8 mouse cellular contexts compared by ENCODE assay signal in the genomic region with DNA sequence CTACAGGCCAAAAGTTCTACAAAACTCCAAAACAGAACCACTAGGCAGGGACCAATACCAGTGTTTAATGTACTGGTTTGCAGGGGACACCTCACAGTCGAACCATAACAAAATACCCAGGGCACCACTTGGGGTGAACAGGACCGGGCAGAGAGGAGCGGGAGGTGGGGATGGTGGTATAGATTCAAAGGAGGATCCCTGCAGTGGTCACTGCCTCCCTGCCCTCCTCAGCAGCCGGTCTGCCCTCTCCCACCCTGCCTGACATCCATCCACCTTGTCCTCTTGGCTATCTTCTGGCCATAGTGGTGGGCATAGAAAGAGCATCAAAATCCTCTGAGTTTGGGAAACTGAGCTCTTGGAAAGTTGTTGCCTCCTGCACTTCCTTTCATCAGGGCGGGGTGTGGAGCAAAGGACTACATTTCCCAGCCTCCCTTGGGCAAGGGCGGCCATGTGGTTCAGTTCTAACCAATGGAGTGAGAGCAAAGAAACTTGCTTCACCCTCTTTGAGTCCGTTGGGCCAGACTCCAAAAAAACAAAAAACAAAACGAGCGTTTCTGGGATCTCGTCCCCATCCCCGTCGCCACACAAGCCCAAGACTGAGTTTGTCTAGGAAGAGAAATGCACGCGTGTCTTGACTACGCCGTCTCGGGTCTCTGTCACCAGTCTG. TPM values are rescaled to one million over a fixed set of nuclear protein-coding genes. Genes with fewer than 3 reads are reported as not detected.
DNase-seq lines count a peak whose midpoint lies in the region; ATAC-seq and TF ChIP-seq lines count a peak whose summit lies in the region.

No protein-coding gene starts in this region.

- H3K9me3 ChIP-seq in forebrain, embryonic 16.5 days (ENCODE audit: control insufficient read depth, low read length): no peaks in the 10 kb centered on the region
- no peaks in the 10 kb centered on the region for H3K9me3 ChIP-seq in hindbrain, embryonic 10.5 days

- peak in 1 of 2 experiments; percentile 53 for DNase-seq in left cerebral cortex, adult 2 months (ENCODE audit: extremely low spot score in 1 of 2, low spot score in 2 of 2)
- DNase-seq in left cerebral cortex, adult 8-10 months (ENCODE audit: low spot score in 2 of 2): no peak
- DNase-seq in cerebellum, adult 11-12 months: peak; percentile 45
- peak; percentile 68 for DNase-seq in hindbrain, embryonic 10.5 days (ENCODE audit: low spot score)
- DNase-seq in left cerebral cortex, postnatal 10 days (ENCODE audit: extremely low spot score in 1 of 2, low spot score in 2 of 2): peak; percentile 46 to 60
- peak in 1 of 2 experiments; percentile 34 for DNase-seq in spleen, adult 2 months (ENCODE audit: low read depth in 1 of 2, low spot score in 2 of 2)

- intact Hi-C loops in left cerebral cortex, adult 2 months (cut with DNase I): loop anchor here (5.0 kb wide), 1 partner anchor 85 kb away; no protein-coding TSS in a partner anchor
- intact Hi-C loops in left cerebral cortex, postnatal 10 days (cut with DNase I): loop anchor here (5.0 kb wide), 1 partner anchor 105 kb away; no protein-coding TSS in a partner anchor

- WGBS in forebrain, embryonic 16.5 days: 2% methylated on average over 17 of the region's 17 CpGs
- WGBS in hindbrain, embryonic 10.5 days: 2% methylated on average over 17 of the region's 17 CpGs
- 13% methylated on average over 17 of the region's 17 CpGs for WGBS in macrophage (ENCODE audit: missing documents)
- WGBS in spleen, adult 2 months: 13% methylated on average over 17 of the region's 17 CpGs

- peaks cover 7% of the 10 kb centered on the region for H3K4me1 ChIP-seq in forebrain, embryonic 16.5 days (replicated peaks; ENCODE audit: control insufficient read depth, insufficient read depth, low read length)
- peaks cover 19% of the 10 kb centered on the region for H3K4me1 ChIP-seq in hindbrain, embryonic 10.5 days (replicated peaks)
- no peaks in the 10 kb centered on the region; the same call in 1 of the 2 replicates for H3K4me1 ChIP-seq in spleen, adult 2 months (ENCODE audit: control insufficient read depth, insufficient read depth, insufficient read length)

- ATAC-seq in forebrain, embryonic 16.5 days: peak; percentile 93

- H3K79me2 ChIP-seq in macrophage (ENCODE audit: inconsistent target): no peaks in the 10 kb centered on the region

- TF ChIP-seq POLR2A in spleen, adult 2 months (IDR thresholded peaks at IDR 0.05; ENCODE audit: low read depth, low read length): no peak

- no peaks in the 10 kb centered on the region; the same call in 1 of the 2 replicates for H3K36me3 ChIP-seq in forebrain, embryonic 16.5 days (ENCODE audit: control insufficient read depth, insufficient read depth)
- H3K36me3 ChIP-seq in hindbrain, embryonic 10.5 days: peaks cover 14% of the 10 kb centered on the region
- no peaks in the 10 kb centered on the region for H3K36me3 ChIP-seq in macrophage (ENCODE audit: inconsistent target)
- no peaks in the 10 kb centered on the region for H3K36me3 ChIP-seq in spleen, adult 2 months (ENCODE audit: control insufficient read depth, insufficient read depth, low read length)

- H3K4me3 ChIP-seq in left cerebral cortex, adult 2 months: peak overlapping the region; percentile 57
- H3K4me3 ChIP-seq in forebrain, embryonic 16.5 days (replicated peaks; ENCODE audit: low read length): peak overlapping the region; percentile 46
- H3K4me3 ChIP-seq in hindbrain, embryonic 10.5 days: peak overlapping the region; percentile 56
- H3K4me3 ChIP-seq in macrophage (ENCODE audit: inconsistent target): peak overlapping the region; percentile 30
- H3K4me3 ChIP-seq in spleen, adult 2 months (ENCODE audit: extremely low read depth, insufficient read depth, insufficient read length): peak overlapping the region; percentile 58

- TF ChIP-seq CTCF in left cerebral cortex, adult 2 months (IDR thresholded peaks at IDR 0.05): no peak
- TF ChIP-seq CTCF in spleen, adult 2 months (IDR thresholded peaks at IDR 0.05; ENCODE audit: extremely low read depth, insufficient read depth, insufficient read length, insufficient replicate concordance): no peak

- H3K4me2 ChIP-seq in forebrain, embryonic 16.5 days (ENCODE audit: low read length): peak overlapping the region; percentile 54

- H3K27me3 ChIP-seq in forebrain, embryonic 16.5 days (replicated peaks; ENCODE audit: control insufficient read depth, insufficient read depth, low read length): no peaks in the 10 kb centered on the region
- H3K27me3 ChIP-seq in hindbrain, embryonic 10.5 days (ENCODE audit: insufficient read depth, poor library complexity, severe bottlenecking): no peaks in the 10 kb centered on the region
- no peaks in the 10 kb centered on the region for H3K27me3 ChIP-seq in spleen, adult 2 months (ENCODE audit: control insufficient read depth, insufficient read depth, low read length)

- no peak overlapping the region for H3K27ac ChIP-seq in left cerebral cortex, adult 2 months
- H3K27ac ChIP-seq in forebrain, embryonic 16.5 days (ENCODE audit: low read length): no peak overlapping the region
- H3K27ac ChIP-seq in hindbrain, embryonic 10.5 days: peak overlapping the region; percentile 85
- no peak overlapping the region for H3K27ac ChIP-seq in macrophage
- H3K27ac ChIP-seq in spleen, adult 2 months (ENCODE audit: insufficient read depth, low read length): no peak overlapping the region

- H3K9ac ChIP-seq in forebrain, embryonic 16.5 days (replicated peaks; ENCODE audit: low read depth, low read length): peak overlapping the region; percentile 20; the same call in 1 of the 2 replicates

RNA-seq across cellular contexts. Expression of a gene that starts 16.5 kb away (rescaled TPM):
- total RNA-seq in left cerebral cortex, adult 2 months (2021): under 1 TPM; 0.51 to 0.52 TPM
- 1 to 10 TPM in 1 of 4 experiments, under 1 TPM in 3; 0.28 to 1.1 (median 0.42) TPM for total RNA-seq in left cerebral cortex, adult 8-10 months (2022)
- polyA plus RNA-seq in forebrain, embryonic 16.5 days (2015; fragmentation: Nextera tagmentation; extraction: Ambion mirVana): 0.11 and 0.22 TPM in 2 replicates
- 0.21 TPM in 1 of 2 replicates, not detected in the other for polyA plus RNA-seq in hindbrain, embryonic 10.5 days (2016; fragmentation: Nextera tagmentation; extraction: Ambion mirVana)
- under 1 TPM; 0.22 to 0.39 TPM for total RNA-seq in left cerebral cortex, postnatal 10 days (2021)
- total RNA-seq in macrophage (2018; cell fraction: chromatin; rRNA removed): 1 to 10 TPM in 14 of 26 experiments, under 1 TPM in 11, not detected in 1; 0.16 to 2.2 (median 1.3) TPM
- total RNA-seq in macrophage (2018; cell fraction: cytosol; rRNA removed): under 1 TPM in 23 of 26 experiments, not detected in 3; 0.06 to 0.80 (median 0.44) TPM
- 1 to 10 TPM in 16 of 26 experiments, under 1 TPM in 10; 0.29 to 3.8 (median 1.2) TPM for total RNA-seq in macrophage (2018; cell fraction: nucleus; rRNA removed)
- 0.36 TPM in 1 of 3 replicates, not detected in the others for polyA plus RNA-seq in macrophage (2018)
- 1.1 and 1.2 TPM in 2 replicates for polyA plus RNA-seq in spleen, adult 2 months (2012; rRNA removed)

RNA-seq across cellular contexts. Expression of a gene that starts 52.1 kb away (rescaled TPM):
- total RNA-seq in left cerebral cortex, adult 2 months (2021): 100 to 1,000 TPM; 217 to 242 TPM
- total RNA-seq in left cerebral cortex, adult 8-10 months (2022): 100 to 1,000 TPM; 207 to 245 (median 229) TPM
- polyA plus RNA-seq in forebrain, embryonic 16.5 days (2015; fragmentation: Nextera tagmentation; extraction: Ambion mirVana): 112 and 119 TPM in 2 replicates
- 49.7 and 65.9 TPM in 2 replicates for polyA plus RNA-seq in hindbrain, embryonic 10.5 days (2016; fragmentation: Nextera tagmentation; extraction: Ambion mirVana)
- 100 to 1,000 TPM; 151 to 156 TPM for total RNA-seq in left cerebral cortex, postnatal 10 days (2021)
- 1 to 10 TPM in 3 of 26 experiments, under 1 TPM in 11, not detected in 12; 0.17 to 2.3 (median 0.62) TPM for total RNA-seq in macrophage (2018; cell fraction: chromatin; rRNA removed)
- total RNA-seq in macrophage (2018; cell fraction: cytosol; rRNA removed): 1 to 10 TPM in 3 of 26 experiments, under 1 TPM in 23; 0.11 to 1.3 (median 0.47) TPM
- total RNA-seq in macrophage (2018; cell fraction: nucleus; rRNA removed): 1 to 10 TPM in 2 of 26 experiments, under 1 TPM in 15, not detected in 9; 0.14 to 3.3 (median 0.47) TPM
- 0.25 to 2.7 TPM (median 0.34 TPM) in 3 replicates for polyA plus RNA-seq in macrophage (2018)
- 1.2 and 1.3 TPM in 2 replicates for polyA plus RNA-seq in spleen, adult 2 months (2012; rRNA removed)

Comparison
In these comparisons a context has a peak if more than half of its experiments do, and no peak if none do; other contexts are left out.
1. DNase-seq: peak in cerebellum, adult 11-12 months (single experiment), hindbrain, embryonic 10.5 days (single experiment) and left cerebral cortex, postnatal 10 days (2 of 2); none in left cerebral cortex, adult 8-10 months (0 of 2).
2. RNA of a gene that starts 52.1 kb away (polyA plus RNA-seq): 112 to 119 TPM in forebrain, embryonic 16.5 days and 49.7 to 65.9 TPM in hindbrain, embryonic 10.5 days; 1.2 to 1.3 TPM in spleen, adult 2 months and 0.25 to 2.7 TPM in macrophage; every median in the first group is over 10 times any median in the second.
3. Peak in every context shown above with its lines, with median percentiles within 50 percentile points of each other: H3K4me3 ChIP-seq.